Mouse (Mus musculus) bone marrow, adult 2 months (tissue): ENCODE data around the gene Map4k2.

Source experiments
- CTCF ChIP-seq: fragments of 200-500 bp; IDR thresholded peaks from 2 replicates; pipeline ENCODE4 v1.5.1; 2011; ENCODE audit warnings: low read length, control low read depth; ENCODE audit not compliant: control insufficient read depth, insufficient read depth
- POLR2A ChIP-seq: fragments of 200-500 bp; IDR thresholded peaks from 2 replicates; pipeline ENCODE4 v1.6.1; 2011; ENCODE audit warnings: low read depth, mild to moderate bottlenecking, control low read depth, low read length, borderline replicate concordance; ENCODE audit not compliant: control insufficient read depth

DNA sequence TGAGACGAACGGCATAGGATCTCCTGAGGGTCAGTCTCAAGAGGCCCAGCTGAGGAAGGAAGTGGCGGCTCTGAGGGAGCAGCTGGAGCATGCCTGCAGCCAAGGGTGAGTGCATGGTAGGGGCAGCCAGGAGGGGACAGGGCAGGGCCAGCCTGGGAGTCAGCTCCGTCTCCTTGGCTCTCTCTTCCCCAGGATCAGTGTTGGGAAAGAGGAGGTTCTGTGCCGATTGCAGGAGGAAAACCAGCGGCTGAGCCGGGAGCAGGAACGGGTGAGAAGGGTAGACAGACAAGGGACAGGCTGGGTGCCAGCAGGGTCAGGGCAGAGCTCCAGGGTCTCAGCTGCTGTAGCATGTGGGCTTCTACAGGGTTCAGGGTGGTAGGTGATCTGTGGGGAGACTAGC is 26.4 kb upstream of the Map4k2 start:
- no peak for TF ChIP-seq CTCF
- no peak for TF ChIP-seq POLR2A
